Mouse (Mus musculus) retina, embryonic 14.5 days (tissue): ENCODE results near the gene Ctrl.
"Not testable (repeated sequence)": the region's sequence is repeated elsewhere in the genome, so short reads cannot be mapped to it uniquely, and the experiment has no call there.

Experiments
- DNase-seq: peaks from one replicate; pipeline ENCODE4 v3.0.0-alpha.2; 2015; ENCODE audit warnings: low spot score

The Ctrl gene

GRCm38 (mm10) chr8:105933762-105934161, at the start of gene Ctrl:
TSS of gene Ctrl (minus strand) at chr8:105933862.
- no peak for DNase-seq

GRCm38 (mm10) chr8:105983406-105983805, 49.7 kb upstream of the Ctrl start:
- DNase-seq: not testable (repeated sequence)

GRCm38 (mm10) chr8:105981146-105981545, 47.5 kb upstream of the Ctrl start:
- no peak for DNase-seq

- no peak for DNase-seq
Observed at GRCm38 (mm10) chr8:105979325-105979724, 45.7 kb upstream of the Ctrl start, which contains the start of gene Dpep3. TSS of gene Dpep3 (minus strand) at chr8:105979429.

GRCm38 (mm10) chr8:105975363-105975762, 41.7 kb upstream of the Ctrl start:
- DNase-seq: peak; percentile 43

- DNase-seq: no peak
Observed at GRCm38 (mm10) chr8:105971019-105971720, 37.5 kb upstream of the Ctrl start.

GRCm38 (mm10) chr8:105969367-105969766, 35.7 kb upstream of the Ctrl start:
- DNase-seq: no peak

- DNase-seq: peak; percentile 62
Observed at GRCm38 (mm10) chr8:105966692-105967311, 33.1 kb upstream of the Ctrl start.

- DNase-seq: peak; percentile 66
Observed at GRCm38 (mm10) chr8:105965905-105966341, 32.3 kb upstream of the Ctrl start, which contains the start of gene Slc12a4. TSS of gene Slc12a4 (minus strand) at chr8:105966097.

- DNase-seq: peak; percentile 40
Observed at GRCm38 (mm10) chr8:105965266-105965904, 31.7 kb upstream of the Ctrl start.

GRCm38 (mm10) chr8:105964506-105965265, 31.0 kb upstream of the Ctrl start:
- DNase-seq: no peak

- DNase-seq: no peak
Observed at GRCm38 (mm10) chr8:105961536-105961935, 27.9 kb upstream of the Ctrl start.

- DNase-seq: no peak
Observed at GRCm38 (mm10) chr8:105961101-105961500, 27.4 kb upstream of the Ctrl start.

GRCm38 (mm10) chr8:105959350-105959749, 25.7 kb upstream of the Ctrl start:
- DNase-seq: no peak

- DNase-seq: no peak
Observed at GRCm38 (mm10) chr8:105957813-105958212, 24.2 kb upstream of the Ctrl start.

GRCm38 (mm10) chr8:105956556-105956955, 22.9 kb upstream of the Ctrl start:
- no peak for DNase-seq

- DNase-seq: no peak
Observed at GRCm38 (mm10) chr8:105951057-105951659, 17.5 kb upstream of the Ctrl start.

GRCm38 (mm10) chr8:105949350-105949749, 15.7 kb upstream of the Ctrl start:
- DNase-seq: no peak

- no peak for DNase-seq
Observed at GRCm38 (mm10) chr8:105943321-105943739, 9.7 kb upstream of the Ctrl start, which contains the start of gene Lcat. TSS of gene Lcat (minus strand) at chr8:105943382.

GRCm38 (mm10) chr8:105942542-105942941, 8.9 kb upstream of the Ctrl start:
- DNase-seq: no peak

- no peak for DNase-seq
Observed at GRCm38 (mm10) chr8:105942026-105942425, 8.4 kb upstream of the Ctrl start.

GRCm38 (mm10) chr8:105938306-105938669, 4.6 kb upstream of the Ctrl start, which contains the start of gene Psmb10:
TSS of gene Psmb10 (minus strand) at chr8:105938444.
- peak; percentile 26 for DNase-seq
